Mouse (Mus musculus) kidney, embryonic 15.5 days (tissue): ENCODE measurements around the gene Fam92b. TPM values are rescaled to one million over a fixed set of nuclear protein-coding genes. Genes with fewer than 3 reads are reported as not detected.

Experiments
- ATAC-seq: fragments of 200-750 bp; cut with Nextera tagmentation; replicated peaks from 2 replicates; pipeline ENCODE4 v1.8.0; 2017; ENCODE audit warnings: moderate TSS enrichment; ENCODE audit not compliant: low FRiP score
- H3K27ac ChIP-seq: fragments of 300-500 bp; sonication (generic); 2 replicates; pipeline ENCODE4 v1.5.1; 2015; ENCODE audit warnings: mild to moderate bottlenecking, inconsistent platforms
- H3K27me3 ChIP-seq: fragments of 300-500 bp; sonication (generic); 2 replicates; pipeline ENCODE4 v1.6.1; 2015; ENCODE audit warnings: inconsistent platforms
- H3K36me3 ChIP-seq: fragments of 300-500 bp; sonication (generic); 2 replicates; pipeline ENCODE4 v1.6.1; 2015; ENCODE audit warnings: inconsistent platforms
- H3K4me1 ChIP-seq: fragments of 300-500 bp; sonication (generic); 2 replicates; pipeline ENCODE4 v1.6.1; 2015; ENCODE audit warnings: inconsistent platforms
- H3K4me2 ChIP-seq: fragments of 300-500 bp; sonication (generic); 2 replicates; pipeline ENCODE4 v1.6.1; 2015; ENCODE audit warnings: moderate library complexity, mild to moderate bottlenecking, inconsistent platforms
- H3K4me3 ChIP-seq: fragments of 300-500 bp; sonication (generic); replicated peaks from 2 replicates; pipeline ENCODE4 v1.5.1; 2015; ENCODE audit warnings: mild to moderate bottlenecking, inconsistent platforms
- H3K9ac ChIP-seq: fragments of 300-500 bp; sonication (generic); 2 replicates; pipeline ENCODE4 v1.6.1; 2015; ENCODE audit warnings: mild to moderate bottlenecking, inconsistent platforms
- H3K9me3 ChIP-seq: fragments of 300-500 bp; sonication (generic); replicated peaks from 2 replicates; pipeline ENCODE4 v1.6.1; 2016; ENCODE audit warnings: inconsistent platforms
- WGBS: fragments of 180-500 bp; shearing (Covaris S2); methylation state at CpG from one replicate; pipeline ENCODE4 v1.1.7; 2015; ENCODE audit warnings: mixed read lengths; 5-methylcytosine and 5-hydroxymethylcytosine counted together
- polyA plus RNA-seq: library from polyadenylated mRNA; unstranded; fragments of >200 nt; fragmentation: Nextera tagmentation; extraction: Ambion mirVana; gene quantifications from 2 replicates; pipeline ENCODE4 v1.2.1, GENCODE M21; 2015

Gene Fam92b
- 0.13 TPM in 1 of 2 replicates, not detected in the other for polyA plus RNA-seq

GRCm38 (mm10) chr8:120177318-120178123 is at the start of gene Fam92b:
TSS of gene Fam92b (minus strand) at chr8:120177466.
- Histone ChIP-seq H3K27ac (0 out of 2 replicates have a peak within 1 kb of the TSS, but pooled peaks have one; percentile 60), H3K4me2 (peak within 1 kb of the TSS; percentile 53), H3K4me1 (peaks cover 37% of the 10 kb centered on the region), H3K4me3 (peak within 1 kb of the TSS; percentile 4; the same call in 1 of the 2 replicates), H3K27me3 (peaks cover 39% of the 10 kb centered on the region), H3K36me3 (no peaks in the 10 kb centered on the region), H3K9me3 (no peaks in the 10 kb centered on the region), H3K9ac (0 out of 2 replicates have a peak within 1 kb of the TSS, but pooled peaks have one; percentile 7)
- peak; percentile 90 for ATAC-seq
- WGBS = 2% methylated on average over 22 of the region's 26 CpGs

- WGBS = 57% methylated on average over 10 of the region's 10 CpGs
Observed at GRCm38 (mm10) chr8:120225421-120226151, 48.3 kb upstream of the Fam92b start.

GRCm38 (mm10) chr8:120224521-120225420 is 47.5 kb upstream of the Fam92b start:
- Histone ChIP-seq H3K9me3 (no peaks in the 10 kb centered on the region), H3K4me1 (peaks cover 60% of the 10 kb centered on the region), H3K27ac (no peak overlapping the region), H3K4me2 (no peak overlapping the region), H3K9ac (no peak overlapping the region), H3K27me3 (peaks cover 30% of the 10 kb centered on the region), H3K4me3 (no peak overlapping the region), H3K36me3 (no peaks in the 10 kb centered on the region)
- ATAC-seq = no peak
- 48% methylated on average over 11 of the region's 11 CpGs for whole genome bisulfite sequencing

More at GRCm38 (mm10) chr8:120225421-120226151, 48.3 kb upstream of the Fam92b start:
- H3K4me1 ChIP-seq = peaks cover 68% of the 10 kb centered on the region
- no peak for ATAC-seq
- H3K4me2 ChIP-seq = no peak overlapping the region
- H3K36me3 ChIP-seq = no peaks in the 10 kb centered on the region
- H3K4me3 ChIP-seq = no peak overlapping the region
- no peak overlapping the region for H3K27ac ChIP-seq
- peaks cover 34% of the 10 kb centered on the region for H3K27me3 ChIP-seq
- no peak overlapping the region for H3K9ac ChIP-seq
- H3K9me3 ChIP-seq = no peaks in the 10 kb centered on the region

- H3K9ac ChIP-seq = 0 out of 2 replicates have a peak overlapping the region, but pooled peaks have one; percentile 24
- no peak for ATAC-seq
- H3K36me3 ChIP-seq = no peaks in the 10 kb centered on the region
- peaks cover 50% of the 10 kb centered on the region for H3K4me1 ChIP-seq
- H3K27ac ChIP-seq = no peak overlapping the region
- no peak overlapping the region for H3K4me3 ChIP-seq
- 0 out of 2 replicates have a peak, but pooled peaks cover 17% of the 10 kb centered on the region for H3K27me3 ChIP-seq
- 0 out of 2 replicates have a peak overlapping the region, but pooled peaks have one; percentile 5 for H3K4me2 ChIP-seq
- 13% methylated on average over 11 of the region's 11 CpGs for WGBS
- H3K9me3 ChIP-seq = no peaks in the 10 kb centered on the region
Observed at GRCm38 (mm10) chr8:120222548-120222947, 45.3 kb upstream of the Fam92b start.

- H3K4me3 ChIP-seq = no peak overlapping the region
- no peaks in the 10 kb centered on the region for H3K9me3 ChIP-seq
- WGBS = 19% methylated on average over 12 of the region's 13 CpGs
- H3K4me2 ChIP-seq = peak overlapping the region; percentile 12; the same call in 1 of the 2 replicates
- peaks cover 18% of the 10 kb centered on the region; the same call in 1 of the 2 replicates for H3K27me3 ChIP-seq
- ATAC-seq = peak; percentile 71
- no peak overlapping the region for H3K9ac ChIP-seq
- peak overlapping the region; percentile 88 for H3K27ac ChIP-seq
- H3K4me1 ChIP-seq = peaks cover 48% of the 10 kb centered on the region
- H3K36me3 ChIP-seq = no peaks in the 10 kb centered on the region
Observed at GRCm38 (mm10) chr8:120216855-120217830, 39.9 kb upstream of the Fam92b start.

GRCm38 (mm10) chr8:120215416-120216141 is 38.3 kb upstream of the Fam92b start:
- no peaks in the 10 kb centered on the region for H3K9me3 ChIP-seq
- H3K27ac ChIP-seq = peak overlapping the region; percentile 66
- H3K4me3 ChIP-seq = no peak overlapping the region
- no peaks in the 10 kb centered on the region for H3K36me3 ChIP-seq
- H3K4me1 ChIP-seq = peaks cover 55% of the 10 kb centered on the region
- H3K9ac ChIP-seq = no peak overlapping the region
- no peak overlapping the region for H3K4me2 ChIP-seq
- WGBS = 20% methylated on average over 7 of the region's 7 CpGs
- H3K27me3 ChIP-seq = peaks cover 8% of the 10 kb centered on the region; the same call in 1 of the 2 replicates
- peak; percentile 75 for ATAC-seq

GRCm38 (mm10) chr8:120213939-120214338 is 36.7 kb upstream of the Fam92b start:
- Histone ChIP-seq H3K4me1 (peaks cover 63% of the 10 kb centered on the region), H3K9me3 (no peaks in the 10 kb centered on the region), H3K9ac (no peak overlapping the region), H3K27me3 (peaks cover 5% of the 10 kb centered on the region; the same call in 1 of the 2 replicates), H3K36me3 (no peaks in the 10 kb centered on the region), H3K4me2 (no peak overlapping the region), H3K27ac (no peak overlapping the region), H3K4me3 (no peak overlapping the region)
- ATAC-seq = no peak
- WGBS = 78% methylated on average over 5 of the region's 5 CpGs

GRCm38 (mm10) chr8:120213229-120213628 is 36.0 kb upstream of the Fam92b start:
- H3K36me3 ChIP-seq = no peaks in the 10 kb centered on the region
- H3K4me3 ChIP-seq = no peak overlapping the region
- no peak overlapping the region for H3K9ac ChIP-seq
- WGBS = 95% methylated on average over 3 of the region's 3 CpGs
- H3K27ac ChIP-seq = no peak overlapping the region
- ATAC-seq = no peak
- H3K9me3 ChIP-seq = no peaks in the 10 kb centered on the region
- H3K27me3 ChIP-seq = peaks cover 5% of the 10 kb centered on the region; the same call in 1 of the 2 replicates
- peaks cover 65% of the 10 kb centered on the region for H3K4me1 ChIP-seq
- H3K4me2 ChIP-seq = no peak overlapping the region

GRCm38 (mm10) chr8:120212596-120212995 is 35.3 kb upstream of the Fam92b start:
- 91% methylated on average over 7 of the region's 7 CpGs for WGBS
- H3K9ac ChIP-seq = no peak overlapping the region
- no peak for ATAC-seq

GRCm38 (mm10) chr8:120211345-120211744 is 34.1 kb upstream of the Fam92b start:
- H3K9me3 ChIP-seq = no peaks in the 10 kb centered on the region
- H3K36me3 ChIP-seq = no peaks in the 10 kb centered on the region
- no peak overlapping the region for H3K27ac ChIP-seq
- no peak for ATAC-seq
- peaks cover 5% of the 10 kb centered on the region; the same call in 1 of the 2 replicates for H3K27me3 ChIP-seq
- H3K9ac ChIP-seq = no peak overlapping the region
- no peak overlapping the region for H3K4me2 ChIP-seq
- no peak overlapping the region for H3K4me3 ChIP-seq
- H3K4me1 ChIP-seq = peaks cover 52% of the 10 kb centered on the region
- WGBS = 12% methylated on average over 4 of the region's 4 CpGs

More at GRCm38 (mm10) chr8:120212596-120212995, 35.3 kb upstream of the Fam92b start:
- Histone ChIP-seq H3K4me3 (no peak overlapping the region), H3K4me2 (no peak overlapping the region), H3K36me3 (no peaks in the 10 kb centered on the region), H3K4me1 (peaks cover 65% of the 10 kb centered on the region), H3K27me3 (peaks cover 5% of the 10 kb centered on the region; the same call in 1 of the 2 replicates), H3K27ac (no peak overlapping the region), H3K9me3 (no peaks in the 10 kb centered on the region)
